Mouse (Mus musculus) limb, embryonic 11.5 days (tissue): ENCODE results near the gene Syce2. TPM values are rescaled to one million over a fixed set of nuclear protein-coding genes. Genes with fewer than 3 reads are reported as not detected.

Experiments
- ATAC-seq: fragments of 200-750 bp; cut with Nextera tagmentation; 2 replicates; pipeline ENCODE4 v1.8.0; 2017; ENCODE audit warnings: low read depth; ENCODE audit not compliant: insufficient number of reproducible peaks, low FRiP score, low TSS enrichment
- DNase-seq: peaks from one replicate; pipeline ENCODE4 v3.0.0-alpha.2; 2015; ENCODE audit warnings: low spot score
- H3K27ac ChIP-seq: fragments of 300-500 bp; sonication (generic); replicated peaks from 2 replicates; pipeline ENCODE4 v1.5.1; 2014; ENCODE audit warnings: low read depth, mild to moderate bottlenecking, low read length
- H3K27me3 ChIP-seq: fragments of 300-500 bp; sonication (generic); 2 replicates; pipeline ENCODE4 v1.6.1; 2014; ENCODE audit warnings: mild to moderate bottlenecking, low read length, mixed read lengths; ENCODE audit not compliant: control insufficient read depth, insufficient read depth
- H3K36me3 ChIP-seq: fragments of 300-500 bp; sonication (generic); 2 replicates; pipeline ENCODE4 v1.6.1; 2014; ENCODE audit warnings: mild to moderate bottlenecking, low read length, moderate library complexity, mixed read lengths; ENCODE audit not compliant: control insufficient read depth, insufficient read depth
- H3K4me1 ChIP-seq: fragments of 300-500 bp; sonication (generic); 2 replicates; pipeline ENCODE4 v1.6.1; 2014; ENCODE audit warnings: low read length, mixed read lengths; ENCODE audit not compliant: control insufficient read depth, insufficient read depth
- H3K4me2 ChIP-seq: fragments of 300-500 bp; sonication (generic); 2 replicates; pipeline ENCODE4 v1.6.1; 2014; ENCODE audit warnings: low read depth, mild to moderate bottlenecking, moderate library complexity; ENCODE audit not compliant: severe bottlenecking
- H3K4me3 ChIP-seq: fragments of 300-500 bp; sonication (generic); 2 replicates; pipeline ENCODE4 v1.5.1; 2014; ENCODE audit warnings: low read depth, low read length
- H3K9ac ChIP-seq: fragments of 300-500 bp; sonication (generic); 2 replicates; pipeline ENCODE4 v1.6.1; 2014; ENCODE audit warnings: mild to moderate bottlenecking, low read length
- H3K9me3 ChIP-seq: fragments of 300-500 bp; sonication (generic); 2 replicates; pipeline ENCODE4 v1.6.1; 2016; ENCODE audit warnings: low read length; ENCODE audit not compliant: control insufficient read depth
- WGBS: fragments of 180-500 bp; shearing (Covaris S2); extraction: QIAGEN DNeasy Blood & Tissue Kit; methylation state at CpG from one replicate; pipeline ENCODE4 v1.1.7; 2014; 5-methylcytosine and 5-hydroxymethylcytosine counted together
- polyA plus RNA-seq: library from polyadenylated mRNA; unstranded; fragments of >200 nt; fragmentation: Nextera tagmentation; extraction: Ambion mirVana; gene quantifications from 2 replicates; pipeline ENCODE4 v1.2.1, GENCODE M21; 2014

The Syce2 gene
- polyA plus RNA-seq, 1 experiment from 2014 or later = 89.0 TPM

- H3K9me3 ChIP-seq = no peaks in the 10 kb centered on the region
- peaks cover 25% of the 10 kb centered on the region for H3K36me3 ChIP-seq
- H3K27ac ChIP-seq = peak overlapping the region; percentile 79; the same call in 1 of the 2 replicates
- ATAC-seq (no peak), DNase-seq (no peak)
- H3K27me3 ChIP-seq = no peaks in the 10 kb centered on the region
- H3K4me2 ChIP-seq = peak overlapping the region; percentile 63
- WGBS = 46% methylated on average over 6 of the region's 6 CpGs
- peaks cover 13% of the 10 kb centered on the region for H3K4me1 ChIP-seq
- H3K4me3 ChIP-seq = peak overlapping the region; percentile 99
- peak overlapping the region; percentile 74 for H3K9ac ChIP-seq
Observed at GRCm38 (mm10) chr8:84847684-84848435, 24.1 kb upstream of the Syce2 start.

DNA sequence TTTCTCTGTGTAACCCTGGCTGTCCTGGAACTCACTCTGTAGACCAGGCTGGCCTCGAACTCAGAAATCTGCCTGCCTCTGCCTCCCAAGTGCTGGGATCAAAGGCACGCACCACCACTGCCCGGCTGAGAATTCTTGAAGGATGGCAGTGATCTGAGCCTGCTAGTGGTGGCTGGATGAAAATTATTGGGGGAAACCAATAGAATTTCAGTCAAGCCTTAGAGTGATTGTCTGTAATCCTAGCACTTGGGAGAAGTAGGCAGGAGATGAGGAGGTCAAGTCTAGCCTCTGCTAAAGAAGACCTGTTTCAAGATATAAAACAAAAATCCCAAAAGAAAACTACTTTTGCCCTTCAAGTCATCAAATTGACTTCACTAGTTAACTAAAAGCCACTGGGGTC is 15.5 kb upstream of the Syce2 start:
- H3K9ac ChIP-seq = no peak overlapping the region
- WGBS = 85% methylated on average over 3 of the region's 3 CpGs
- H3K4me2 ChIP-seq = no peak overlapping the region
- DNase-seq (no peak), ATAC-seq (0 out of 2 replicates have a peak, but pooled peaks have one; percentile 10)
- H3K4me3 ChIP-seq = no peak overlapping the region
- H3K27ac ChIP-seq = no peak overlapping the region
- H3K9me3 ChIP-seq = no peaks in the 10 kb centered on the region
- H3K27me3 ChIP-seq = no peaks in the 10 kb centered on the region
- peaks cover 15% of the 10 kb centered on the region; the same call in 1 of the 2 replicates for H3K36me3 ChIP-seq
- H3K4me1 ChIP-seq = peaks cover 9% of the 10 kb centered on the region

DNA sequence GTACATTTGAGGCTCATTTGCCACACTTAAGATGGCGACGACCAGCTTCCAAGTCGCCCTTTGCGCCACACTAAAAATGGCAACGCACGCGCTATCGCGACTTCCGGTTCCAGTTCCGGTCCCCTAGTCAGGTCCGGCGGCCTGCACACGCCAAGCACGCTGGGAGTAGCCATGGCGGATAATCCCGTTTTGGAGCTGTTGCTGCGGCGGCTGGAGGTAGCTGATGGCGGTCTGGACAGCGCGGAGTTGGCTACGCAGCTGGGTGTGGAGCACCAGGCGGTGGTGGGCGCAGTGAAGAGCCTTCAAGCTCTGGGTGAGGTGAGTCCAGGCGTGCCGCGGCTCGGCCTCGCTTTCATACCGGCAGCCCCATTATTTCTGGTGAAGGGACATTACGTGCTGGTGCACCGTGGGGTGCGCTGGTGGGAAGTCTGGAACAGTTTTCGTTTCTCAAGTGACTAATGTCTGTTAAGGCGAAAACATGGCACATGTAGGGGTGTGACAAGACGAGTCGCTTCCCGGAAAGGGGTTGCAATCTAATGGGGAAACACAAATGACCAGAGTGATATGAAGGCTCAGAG is 15.0 kb upstream of the Syce2 start, which contains the start of gene Farsa:
Farsa (plus strand) TSS at position 126 of the 578 bp plus-strand sequence.
- DNase-seq = peak; percentile 95
- Histone ChIP-seq H3K9ac (peak within 1 kb of the TSS; percentile 86), H3K36me3 (peaks cover 18% of the 10 kb centered on the region; the same call in 1 of the 2 replicates), H3K27ac (no peak within 1 kb of the TSS), H3K4me1 (peaks cover 9% of the 10 kb centered on the region), H3K27me3 (no peaks in the 10 kb centered on the region), H3K4me2 (peak within 1 kb of the TSS; percentile 88), H3K9me3 (no peaks in the 10 kb centered on the region), H3K4me3 (peak within 1 kb of the TSS; percentile 94)
- 0% methylated on average over 39 of the region's 39 CpGs for WGBS
- peak; percentile 82 for ATAC-seq

DNA sequence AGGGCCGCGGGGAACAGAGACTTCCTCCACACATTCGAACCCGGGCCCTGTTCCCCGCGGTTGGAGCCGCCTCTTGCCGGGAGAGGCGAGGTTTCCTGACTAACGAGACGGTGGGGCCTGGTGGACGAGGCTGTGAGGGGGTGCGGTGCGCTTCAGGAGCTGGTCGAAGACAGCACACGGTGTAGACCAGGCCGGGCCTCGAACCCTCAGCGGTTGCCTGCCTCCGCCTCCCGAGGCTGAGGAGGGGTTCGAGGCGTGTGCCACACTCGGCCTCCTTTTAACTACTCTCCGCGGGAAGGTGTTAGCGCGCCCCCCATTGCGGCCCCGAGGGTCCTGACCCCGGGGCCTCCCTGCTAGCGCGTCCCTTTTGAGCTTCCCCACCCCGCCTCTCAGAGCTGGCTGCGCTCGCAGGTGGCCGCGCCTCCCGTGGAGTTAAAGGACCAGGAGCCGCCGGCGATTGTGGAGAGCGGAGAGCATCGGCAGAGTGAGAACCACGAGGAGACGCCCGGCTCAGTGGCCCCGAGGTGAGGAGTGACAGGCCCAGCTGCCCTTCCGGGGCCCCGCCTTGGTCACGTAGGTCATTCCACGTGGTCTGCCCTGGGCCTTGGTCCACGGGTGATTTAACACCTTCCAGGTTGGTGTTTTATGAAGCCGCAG is 526 bp downstream of the Syce2 start:
- H3K4me1 ChIP-seq = peaks cover 15% of the 10 kb centered on the region; the same call in 1 of the 2 replicates
- peak overlapping the region; percentile 47; the same call in 1 of the 2 replicates for H3K27ac ChIP-seq
- H3K36me3 ChIP-seq = peaks cover 11% of the 10 kb centered on the region; the same call in 1 of the 2 replicates
- peak overlapping the region; percentile 69 for H3K9ac ChIP-seq
- H3K4me3 ChIP-seq = peak overlapping the region; percentile 39
- DNase-seq (peak; percentile 61), ATAC-seq (peak; percentile 20; the same call in 1 of the 2 replicates)
- peak overlapping the region; percentile 91 for H3K4me2 ChIP-seq
- 3% methylated on average over 54 of the region's 54 CpGs for whole genome bisulfite sequencing
- H3K9me3 ChIP-seq = no peaks in the 10 kb centered on the region
- H3K27me3 ChIP-seq = no peaks in the 10 kb centered on the region

DNA sequence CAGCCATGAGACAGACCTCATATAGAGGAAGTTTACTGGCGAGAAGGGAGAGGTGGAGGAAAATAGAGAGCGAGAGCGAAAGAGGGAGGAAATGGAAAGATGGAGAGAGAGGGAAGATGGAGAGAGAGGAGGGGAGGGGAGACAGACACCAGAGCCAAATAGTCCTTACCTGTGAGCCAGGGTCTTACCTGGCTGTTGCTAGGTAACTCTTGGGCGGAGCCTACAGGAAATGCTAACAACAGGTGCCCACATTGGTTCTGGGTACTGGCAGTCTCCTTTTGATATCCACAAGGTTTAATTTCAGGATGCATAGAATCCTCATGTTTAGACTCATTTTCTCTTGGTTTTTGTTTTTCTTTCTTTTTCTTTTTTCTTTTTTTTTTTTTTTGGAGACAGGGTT is 1.1 kb downstream of the Syce2 start:
- H3K36me3 ChIP-seq = 0 out of 2 replicates have a peak, but pooled peaks cover 7% of the 10 kb centered on the region
- no peak overlapping the region for H3K27ac ChIP-seq
- no peak overlapping the region; the same call in 1 of the 2 replicates for H3K9ac ChIP-seq
- H3K4me2 ChIP-seq = peak overlapping the region; percentile 91
- H3K4me1 ChIP-seq = peaks cover 15% of the 10 kb centered on the region; the same call in 1 of the 2 replicates
- H3K27me3 ChIP-seq = no peaks in the 10 kb centered on the region
- H3K9me3 ChIP-seq = no peaks in the 10 kb centered on the region
- WGBS = 61% methylated on average over 4 of the region's 4 CpGs
- no peak for DNase-seq
- no peak for ATAC-seq
- peak overlapping the region; percentile 39 for H3K4me3 ChIP-seq

GRCm38 (mm10) chr8:84874339-84874738 is 2.4 kb downstream of the Syce2 start:
- H3K9me3 ChIP-seq = no peaks in the 10 kb centered on the region
- H3K9ac ChIP-seq = no peak overlapping the region
- H3K4me2 ChIP-seq = no peak overlapping the region
- no peak overlapping the region for H3K4me3 ChIP-seq
- H3K27ac ChIP-seq = no peak overlapping the region
- peaks cover 15% of the 10 kb centered on the region; the same call in 1 of the 2 replicates for H3K4me1 ChIP-seq
- WGBS = 89% methylated on average over 3 of the region's 3 CpGs
- DNase-seq (no peak), ATAC-seq (no peak)
- H3K27me3 ChIP-seq = no peaks in the 10 kb centered on the region
- 0 out of 2 replicates have a peak, but pooled peaks cover 2% of the 10 kb centered on the region for H3K36me3 ChIP-seq

DNA sequence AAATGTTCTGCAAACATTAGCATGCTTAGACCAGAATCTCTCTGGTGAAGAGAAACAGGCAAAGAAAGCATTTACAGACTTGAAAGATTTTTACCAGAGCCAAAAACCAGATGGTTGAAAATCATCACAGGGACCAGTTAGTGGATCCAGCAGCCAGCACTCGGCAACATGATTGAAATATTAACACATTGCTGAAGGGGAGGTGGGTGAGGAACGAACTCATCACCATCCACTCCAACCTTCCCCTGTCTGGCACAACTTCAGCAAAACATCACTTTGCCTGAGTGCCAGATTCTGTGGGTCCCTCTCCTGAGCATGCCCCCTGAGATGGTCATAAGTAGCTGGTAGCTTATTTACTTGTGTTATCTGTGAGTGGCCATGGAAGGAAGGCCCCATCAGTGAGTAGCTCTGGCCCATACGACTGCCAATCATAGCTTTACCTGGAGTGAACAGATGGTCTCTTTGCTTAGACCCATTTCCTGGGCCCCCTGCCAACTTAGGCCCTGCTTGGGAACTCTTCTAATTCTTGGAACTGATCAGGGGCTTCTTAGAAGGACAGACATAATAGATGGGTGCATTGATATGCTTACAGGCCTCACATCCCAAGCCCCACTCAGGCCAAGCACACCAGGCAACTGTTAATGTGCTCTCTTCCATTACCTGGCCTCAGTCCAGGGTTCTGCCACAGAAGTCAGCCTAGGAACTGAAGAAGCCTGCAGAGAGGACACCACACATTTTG is 5.6 kb downstream of the Syce2 start:
- no peaks in the 10 kb centered on the region for H3K36me3 ChIP-seq
- peaks cover 6% of the 10 kb centered on the region; the same call in 1 of the 2 replicates for H3K4me1 ChIP-seq
- no peak overlapping the region for H3K4me3 ChIP-seq
- no peak overlapping the region for H3K9ac ChIP-seq
- H3K4me2 ChIP-seq = no peak overlapping the region
- DNase-seq = no peak
- no peak overlapping the region for H3K27ac ChIP-seq
- ATAC-seq = no peak
- no peaks in the 10 kb centered on the region for H3K27me3 ChIP-seq
- 77% methylated on average over 3 of the region's 3 CpGs for WGBS
- no peaks in the 10 kb centered on the region for H3K9me3 ChIP-seq

DNA sequence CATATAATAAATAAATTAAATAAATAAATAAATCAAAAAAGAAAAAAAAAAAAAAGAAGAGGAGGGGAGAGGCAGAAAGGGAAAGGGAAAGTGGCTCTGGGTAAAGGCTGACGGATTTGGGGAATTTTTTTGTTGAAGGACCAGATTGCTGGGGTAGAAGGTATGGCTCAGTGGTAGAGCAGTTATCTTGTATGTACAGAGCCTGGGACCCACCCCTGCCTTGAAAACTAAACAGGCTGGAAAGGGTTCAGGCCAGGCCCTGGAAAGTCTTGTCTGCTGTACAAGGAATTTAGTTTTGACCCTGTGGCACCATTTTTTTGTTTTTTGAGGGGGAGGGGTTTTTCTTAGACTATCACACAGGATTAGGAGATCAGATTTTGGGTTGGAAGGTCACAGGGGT is 7.0 kb downstream of the Syce2 start:
- ATAC-seq (no peak), DNase-seq (no peak)
- no peak overlapping the region for H3K27ac ChIP-seq
- no peaks in the 10 kb centered on the region for H3K9me3 ChIP-seq
- no peak overlapping the region for H3K4me3 ChIP-seq
- WGBS = 81% methylated on average over 1 of the region's 1 CpGs
- H3K9ac ChIP-seq = no peak overlapping the region
- H3K27me3 ChIP-seq = no peaks in the 10 kb centered on the region
- no peaks in the 10 kb centered on the region for H3K4me1 ChIP-seq
- H3K4me2 ChIP-seq = no peak overlapping the region
- H3K36me3 ChIP-seq = no peaks in the 10 kb centered on the region
